Mouse (Mus musculus): ENCODE data around the gene Npr1. TPM values are rescaled to one million over a fixed set of nuclear protein-coding genes. Genes with fewer than 3 reads are reported as not detected.

Gene Npr1
- polyA plus RNA-seq (2017; shearing (Covaris generic)), result not detected

DNA sequence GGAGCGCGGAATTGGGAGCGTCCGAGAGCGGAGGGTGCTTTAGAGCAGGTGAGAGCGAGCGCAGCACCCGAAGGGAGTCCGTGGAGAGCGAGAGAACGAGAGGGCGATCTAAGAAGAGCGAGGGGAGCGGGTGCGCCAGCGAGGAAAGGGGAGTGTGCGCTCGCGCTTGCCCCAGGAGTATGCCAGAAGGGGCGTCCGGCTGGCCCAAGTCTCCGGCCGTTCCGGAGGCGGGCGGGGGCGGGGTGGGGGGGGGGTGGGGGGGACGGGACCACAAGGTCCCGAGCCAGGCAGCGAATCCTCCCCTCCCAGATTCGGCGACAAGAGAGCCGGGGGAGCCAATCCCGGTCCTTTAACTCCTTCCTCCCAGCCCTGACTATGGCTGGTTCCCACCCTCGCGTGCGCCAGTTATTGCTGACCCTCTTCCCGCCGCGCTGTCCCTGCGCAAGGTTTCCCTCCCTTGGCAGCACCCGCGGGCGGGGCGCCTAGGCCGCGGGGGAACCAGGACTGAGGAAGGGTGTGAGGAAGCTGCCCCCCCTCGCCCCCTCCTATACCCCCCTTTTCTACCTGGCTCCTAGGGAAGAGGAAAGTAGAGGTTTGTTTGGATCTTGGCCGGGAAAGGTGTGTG, at the start of gene Npr1:
Gene Npr1, minus strand, starts transcription at position 181 of the 625 bp plus-strand sequence.
- ATAC-seq, result peak; percentile 17

DNA sequence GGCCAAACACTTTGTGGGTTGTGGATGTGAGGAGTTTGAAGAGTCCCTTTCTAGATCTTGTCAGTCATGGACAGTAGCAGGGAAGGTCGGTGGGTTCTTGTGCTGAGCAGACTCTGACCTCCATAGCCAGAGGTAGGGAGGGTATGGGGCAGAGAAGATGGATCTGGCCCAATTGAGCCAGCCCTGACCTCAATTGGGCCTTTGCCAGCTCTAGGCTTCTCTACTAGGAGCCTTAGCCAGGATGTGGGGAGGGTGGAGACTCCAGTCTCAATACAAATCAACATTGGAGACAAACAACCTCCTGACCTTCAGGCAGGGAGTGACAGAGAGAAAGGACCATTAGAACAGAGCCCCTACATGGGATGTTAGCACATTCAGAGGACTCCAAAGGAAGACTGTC, 49.6 kb upstream of the Npr1 start:
- ATAC-seq, result peak; percentile 24

DNA sequence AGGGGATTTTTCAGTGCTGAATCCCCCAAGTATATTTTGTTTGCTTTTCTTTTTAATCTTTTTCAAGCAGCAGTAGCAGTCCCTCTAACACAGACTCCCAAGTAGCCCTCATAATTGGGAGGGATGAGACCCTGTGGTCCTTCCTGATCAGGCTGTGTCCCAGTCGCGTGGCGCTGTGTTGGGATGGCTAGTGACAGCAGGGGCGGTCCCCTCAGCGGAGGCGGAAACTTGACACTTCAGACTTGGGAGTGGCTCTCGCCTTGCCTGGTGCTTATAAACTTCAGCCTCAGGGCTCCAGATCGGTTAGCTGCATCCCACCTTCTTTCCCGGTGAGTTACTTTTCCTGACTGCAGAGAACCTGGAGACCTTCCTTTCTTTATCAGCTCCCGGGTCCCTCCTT, 49.0 kb upstream of the Npr1 start:
- peak; percentile 87 for ATAC-seq

DNA sequence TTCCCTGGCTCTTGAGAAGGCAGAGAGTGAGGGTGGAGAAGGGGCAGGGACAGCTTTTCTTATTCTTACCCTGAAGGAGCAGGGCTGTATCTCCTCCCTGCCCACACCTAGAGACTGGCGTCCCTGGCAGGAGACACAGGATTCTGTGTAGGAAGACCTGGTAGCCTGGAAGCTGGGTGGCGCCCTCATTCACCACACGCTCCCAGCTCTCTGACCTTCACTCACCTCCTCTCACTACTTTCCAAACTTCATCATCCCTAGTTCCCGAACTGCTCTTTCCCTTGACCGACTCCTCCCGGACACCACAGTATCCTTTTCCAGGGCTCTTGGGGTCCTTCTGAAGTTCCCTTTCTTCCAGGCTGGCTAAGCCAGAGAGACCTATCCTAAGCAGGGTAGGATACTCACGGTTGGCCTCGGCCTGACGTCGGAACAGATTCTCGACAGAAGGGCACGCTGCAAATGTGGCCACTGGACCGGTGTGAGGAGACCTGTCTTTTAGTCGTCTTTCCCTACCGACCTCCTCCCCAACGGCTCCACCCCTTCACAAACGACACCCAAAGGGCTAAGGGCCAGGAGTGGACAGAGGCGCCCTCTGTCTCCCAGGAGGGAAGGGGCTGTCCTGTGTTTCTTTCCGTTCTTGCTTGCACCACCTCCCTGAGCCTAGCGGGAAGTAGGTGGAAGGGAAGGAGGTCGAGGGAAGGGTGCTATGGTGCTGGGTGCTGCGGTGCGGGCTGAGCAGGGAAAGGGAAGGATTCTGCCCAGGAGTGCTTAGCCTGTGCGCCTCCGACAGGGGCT, 48.3 kb upstream of the Npr1 start, which contains the start of the genes S100a1 and S100a13:
Gene S100a1, minus strand, starts transcription at position 597 of the 795 bp plus-strand sequence.
Gene S100a13, plus strand, starts transcription at position 640 of the 795 bp plus-strand sequence.
- ATAC-seq, result peak; percentile 13

DNA sequence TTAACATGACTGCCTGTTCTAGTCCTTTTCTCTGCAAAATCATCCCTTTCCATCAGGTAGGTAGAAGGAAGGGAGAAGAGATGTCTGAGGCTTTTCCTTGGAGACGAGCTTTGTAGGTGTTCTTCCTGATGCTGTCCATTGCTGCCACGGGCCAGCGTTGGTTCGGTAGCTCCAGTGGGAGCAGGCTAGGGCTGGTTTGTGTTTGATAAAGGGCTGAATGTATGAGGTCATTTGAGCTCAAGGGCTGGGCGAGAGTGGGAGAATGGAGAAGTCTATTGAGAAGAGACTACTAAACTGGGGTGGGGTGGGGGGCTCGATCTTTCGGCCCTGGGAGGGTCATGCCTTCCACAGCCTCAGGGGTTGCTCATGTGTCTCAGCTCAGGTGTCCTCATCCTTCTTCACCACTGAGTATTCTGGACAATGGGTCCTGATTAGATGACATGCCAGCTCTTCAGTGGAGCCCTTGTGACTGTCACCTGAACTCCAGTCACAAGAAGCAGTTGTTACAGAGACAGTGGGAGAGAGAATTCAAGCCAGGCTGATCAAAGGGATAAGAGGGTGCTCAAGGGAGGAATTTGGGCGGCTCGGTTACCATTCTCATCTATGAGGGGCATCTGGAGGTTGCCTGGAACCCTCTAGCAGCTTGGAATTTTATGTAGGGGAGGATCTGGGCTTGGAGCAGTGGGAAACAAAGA, 47.4 kb upstream of the Npr1 start:
- no peak for ATAC-seq

DNA sequence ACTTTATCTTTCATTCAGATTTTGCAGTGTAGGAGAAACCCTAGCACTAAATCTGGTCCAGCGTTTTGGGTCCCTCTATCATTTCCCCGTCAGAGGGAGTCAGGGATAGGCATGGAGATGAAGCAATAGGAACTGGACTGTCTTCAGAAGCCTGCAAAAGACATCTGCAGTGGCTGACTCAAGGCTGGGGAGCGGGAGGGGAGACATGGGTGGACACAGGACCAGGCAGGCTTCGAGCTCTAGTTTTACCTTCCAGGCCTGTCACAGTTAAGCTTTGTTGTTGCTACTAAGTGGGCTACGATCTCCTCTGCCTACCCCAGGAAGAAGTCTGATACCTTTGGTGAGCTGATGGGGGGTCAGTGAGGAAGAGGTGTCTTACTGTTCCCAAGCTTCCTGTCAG, 46.6 kb upstream of the Npr1 start:
- ATAC-seq, result no peak

DNA sequence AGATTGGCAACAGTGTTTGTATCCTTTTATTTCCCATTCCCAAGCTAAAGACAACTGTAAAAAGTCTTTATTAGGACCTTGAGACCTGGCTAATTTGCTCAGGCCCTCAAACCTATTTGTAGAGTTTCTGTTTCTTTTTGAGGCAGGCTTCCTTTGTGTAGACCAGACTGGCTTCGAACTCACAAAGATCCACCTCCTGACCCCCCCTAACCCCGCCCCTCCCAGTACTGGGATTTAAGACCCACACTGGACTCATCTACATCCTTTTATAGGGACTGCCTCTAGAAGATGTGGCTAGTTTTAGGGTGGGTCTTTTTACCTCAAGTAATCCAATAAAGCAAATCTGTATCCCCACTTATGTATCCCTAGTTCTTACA, 44.1 kb upstream of the Npr1 start:
- ATAC-seq, result peak; percentile 27

DNA sequence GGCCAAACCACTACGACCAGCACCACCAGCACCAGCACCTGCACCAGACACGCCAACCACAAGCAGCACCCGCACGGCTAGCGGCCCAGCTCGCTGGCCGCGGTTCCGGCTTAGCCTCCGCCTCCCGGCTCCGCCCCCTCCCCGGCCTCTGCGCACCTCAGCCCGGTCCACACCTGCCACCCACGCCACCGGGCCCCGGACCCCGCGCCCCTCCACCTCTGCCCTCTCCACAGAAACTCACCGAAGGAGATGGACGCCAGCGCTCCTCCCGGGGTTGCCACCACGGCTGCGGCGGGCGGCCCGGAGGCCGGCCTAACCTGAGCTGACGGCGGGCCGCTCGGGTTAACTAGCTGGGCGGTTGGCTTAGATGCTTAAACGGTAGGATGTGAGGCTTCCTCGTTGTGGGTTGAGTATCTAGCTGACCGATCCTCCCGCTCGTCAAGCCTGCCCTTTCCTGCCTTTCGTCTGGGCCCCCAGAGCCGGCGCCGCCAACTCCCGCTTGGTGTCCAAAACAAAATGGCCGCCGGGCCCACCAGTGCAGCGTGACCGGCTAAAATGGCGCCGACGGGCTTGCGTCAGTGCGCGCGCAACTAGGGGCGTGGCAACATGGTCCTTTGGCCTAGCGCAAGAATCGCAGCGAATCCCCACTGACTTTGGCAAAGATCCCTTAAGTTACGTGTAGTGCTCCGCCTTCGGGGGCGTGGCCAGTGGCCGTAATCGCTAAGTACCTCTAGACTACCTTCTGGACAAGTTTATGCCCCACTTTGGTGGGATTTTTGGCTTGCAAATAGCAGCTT, 43.5 kb upstream of the Npr1 start, which contains the start of gene Chtop:
Gene Chtop, minus strand, starts transcription at position 549 of the 797 bp plus-strand sequence.
- peak; percentile 92 for ATAC-seq

DNA sequence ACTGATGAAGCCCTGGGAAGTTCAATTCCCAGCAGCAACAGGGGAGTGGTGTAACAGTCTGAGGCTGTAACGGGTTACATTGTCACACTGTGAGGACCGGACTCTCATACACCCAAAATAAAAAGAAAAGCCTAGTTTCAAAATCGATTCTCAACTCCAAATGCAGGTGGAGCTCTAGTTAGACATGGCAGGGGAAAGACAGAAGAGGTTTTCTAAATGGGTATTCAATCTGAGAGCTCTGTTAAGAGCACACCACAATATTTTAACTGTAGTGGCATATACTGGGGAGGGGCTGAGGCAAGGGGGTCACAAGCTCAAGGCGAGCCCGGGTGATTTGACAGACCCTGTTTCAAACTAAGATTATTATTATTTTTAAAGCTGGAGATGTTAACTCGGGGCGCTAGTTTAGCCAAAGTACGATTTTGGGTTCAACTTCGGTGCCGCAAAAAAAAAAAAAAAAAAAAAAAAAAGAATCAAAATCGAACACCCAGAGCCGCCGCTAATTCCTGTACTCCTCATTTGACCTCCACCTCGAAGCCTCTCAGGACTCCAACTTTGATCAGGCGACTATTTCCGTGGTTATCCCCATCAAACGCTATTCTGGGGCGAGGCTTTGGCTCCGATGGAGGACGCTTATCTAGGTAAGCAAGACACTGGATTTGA, 42.8 kb upstream of the Npr1 start:
- no peak for ATAC-seq

DNA sequence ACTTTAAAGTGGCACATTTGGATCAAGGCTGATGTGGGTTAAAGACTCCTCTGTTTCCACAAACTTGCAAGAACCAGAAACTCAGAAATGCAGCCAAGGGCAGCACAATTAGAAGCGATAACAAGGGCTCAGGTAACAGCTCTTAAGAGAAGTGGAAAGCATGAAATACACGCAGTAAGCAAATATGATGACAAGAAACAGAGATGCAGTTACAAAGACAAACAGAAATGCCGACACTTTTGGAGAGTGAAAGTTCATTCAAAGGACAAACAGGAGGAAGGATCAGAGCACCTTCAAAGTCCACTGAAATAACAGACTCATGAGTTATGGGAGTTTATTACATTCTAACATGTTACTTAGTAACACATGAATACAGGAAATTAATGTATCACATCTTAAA, 40.7 kb upstream of the Npr1 start:
- ATAC-seq, result no peak

DNA sequence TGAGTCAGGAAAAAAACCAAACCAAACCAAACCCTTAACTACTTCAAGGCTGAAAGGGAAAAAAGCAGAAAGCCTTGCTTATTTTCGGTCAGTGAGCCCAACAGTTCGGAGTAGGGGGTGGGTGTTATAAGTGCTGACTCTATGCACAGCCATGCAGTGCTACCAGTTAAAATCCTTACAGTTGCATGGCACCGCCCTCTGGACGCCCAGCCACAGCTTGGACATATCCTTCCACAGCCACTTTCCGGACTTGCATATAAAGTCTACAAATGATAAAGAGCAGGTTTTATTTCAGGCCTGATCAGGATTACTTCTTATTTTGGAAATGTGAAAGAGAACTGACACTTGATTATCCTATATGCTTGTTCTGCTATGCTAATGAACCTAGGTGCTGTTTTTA, 39.5 kb upstream of the Npr1 start:
- no peak for ATAC-seq

DNA sequence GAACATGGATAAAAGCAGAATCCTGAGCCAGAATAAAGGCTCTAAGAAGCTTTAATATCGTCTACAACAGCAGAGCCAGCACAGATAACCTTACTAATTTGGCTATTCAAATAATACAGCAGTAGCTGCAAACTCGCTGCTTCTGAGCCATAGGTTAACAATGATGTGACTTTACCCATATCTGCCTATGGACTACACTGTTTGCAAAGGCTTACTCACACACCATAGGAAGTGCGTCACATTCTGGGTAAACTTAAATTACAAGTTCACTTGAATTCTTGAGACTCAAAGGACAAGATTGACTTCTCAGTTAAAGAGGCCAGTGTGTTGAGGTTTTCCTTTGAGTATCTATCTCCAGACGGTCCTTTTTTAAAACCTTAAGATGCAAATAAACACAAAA, 37.8 kb upstream of the Npr1 start:
- ATAC-seq, result peak; percentile 29

DNA sequence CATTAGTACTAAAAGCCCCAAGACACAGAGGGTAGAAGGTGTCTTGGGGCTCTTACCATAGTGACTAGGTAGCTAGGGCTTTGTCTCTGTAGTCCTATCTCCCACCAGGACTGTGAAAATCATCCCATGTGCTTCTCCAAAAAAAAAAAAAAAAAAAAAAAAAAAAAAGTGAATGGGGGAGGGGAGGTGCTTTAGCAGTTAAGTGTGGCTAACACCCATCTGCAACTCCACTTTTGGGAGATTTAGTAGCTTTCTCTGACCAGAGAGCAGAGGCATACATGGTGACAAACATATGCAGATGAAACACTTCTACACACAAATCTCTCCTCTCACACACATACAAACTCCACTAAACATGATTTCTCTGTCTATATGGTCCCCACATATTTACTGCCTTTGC, 31.9 kb upstream of the Npr1 start:
- no peak for ATAC-seq

DNA sequence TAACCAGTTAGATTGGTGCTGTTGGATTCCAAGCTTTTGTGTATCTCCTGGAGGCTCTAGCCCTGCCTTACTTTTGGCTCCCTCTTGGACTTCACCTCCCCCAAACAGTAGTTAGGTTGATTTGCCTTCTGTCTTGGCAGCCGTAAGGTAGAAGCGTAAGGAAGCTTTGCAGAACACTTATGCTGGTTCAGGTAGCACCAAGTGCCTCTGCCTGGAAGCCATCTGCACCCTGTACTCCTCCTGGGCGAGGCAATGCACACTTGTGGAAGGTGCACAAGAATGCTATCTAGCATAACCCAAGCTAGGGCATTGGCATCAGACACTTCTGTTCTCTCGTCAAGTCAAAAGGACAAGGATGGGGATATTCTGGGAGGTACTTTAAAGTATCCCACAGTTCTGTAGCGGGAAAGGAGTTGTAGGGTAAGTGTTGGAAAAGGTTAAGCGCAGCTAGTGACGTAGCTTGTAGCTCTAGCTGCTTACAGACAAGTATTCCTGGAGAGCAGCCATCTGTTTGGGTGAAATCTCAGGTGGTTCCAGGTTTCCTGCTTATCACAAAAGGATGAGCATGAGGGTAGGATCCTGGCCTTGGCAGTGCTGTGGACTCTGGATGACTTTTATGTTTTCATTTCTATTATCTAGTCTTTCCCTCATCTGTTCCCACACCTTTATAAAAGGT, 30.3 kb upstream of the Npr1 start:
- ATAC-seq, result no peak

DNA sequence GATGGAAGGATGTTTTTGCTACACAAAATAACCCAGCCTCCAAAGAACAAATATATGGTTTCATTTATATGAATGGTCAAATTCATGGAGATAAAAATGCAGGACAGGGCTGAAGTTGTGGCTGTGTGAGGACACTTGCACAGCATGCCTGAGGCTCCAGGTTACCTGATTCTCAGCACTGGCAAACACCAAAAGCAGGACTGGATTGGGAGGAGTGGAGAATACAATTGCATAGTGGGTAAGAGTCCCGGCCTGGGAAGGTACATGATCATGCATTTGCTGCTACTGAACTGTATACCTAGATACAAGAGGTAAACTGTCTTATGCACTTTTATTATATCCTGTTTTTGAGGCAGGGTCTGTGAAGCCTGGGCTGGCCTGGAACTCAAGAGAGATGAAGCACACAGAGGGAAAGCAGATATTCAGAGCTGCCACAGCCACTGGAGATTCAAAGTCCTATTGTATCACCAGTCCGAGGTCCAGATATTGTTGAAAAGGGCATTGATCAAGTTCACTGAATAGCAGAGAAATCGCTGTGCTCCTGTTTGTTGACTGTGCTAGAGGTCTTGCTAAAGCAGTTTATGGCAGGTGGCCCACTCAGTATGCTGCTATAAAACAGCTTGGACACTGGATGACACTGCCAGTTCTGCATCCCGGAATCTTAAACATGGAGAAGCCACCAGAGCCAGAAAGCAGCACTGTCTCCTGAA, 28.3 kb upstream of the Npr1 start:
- no peak for ATAC-seq

DNA sequence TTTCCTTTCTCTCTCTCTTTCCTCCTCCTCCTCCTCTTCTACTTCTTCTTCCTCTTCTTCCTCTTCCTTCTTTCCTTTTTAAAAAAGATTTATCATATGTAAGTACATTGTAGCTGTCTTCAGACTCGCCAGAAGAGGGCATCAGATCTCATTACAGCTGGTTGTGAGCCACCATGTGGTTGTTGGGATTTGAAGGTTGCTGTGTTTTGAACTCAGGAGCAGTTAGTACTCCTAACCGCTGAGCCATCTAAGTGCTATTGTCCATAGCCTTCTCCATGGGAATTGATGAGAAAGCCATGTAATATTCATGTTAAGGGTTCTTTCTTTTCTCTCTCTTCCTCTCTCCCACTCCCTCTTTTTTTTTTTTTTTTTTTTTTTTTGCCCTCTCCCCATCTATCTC, 25.7 kb upstream of the Npr1 start:
- peak; percentile 43 for ATAC-seq

DNA sequence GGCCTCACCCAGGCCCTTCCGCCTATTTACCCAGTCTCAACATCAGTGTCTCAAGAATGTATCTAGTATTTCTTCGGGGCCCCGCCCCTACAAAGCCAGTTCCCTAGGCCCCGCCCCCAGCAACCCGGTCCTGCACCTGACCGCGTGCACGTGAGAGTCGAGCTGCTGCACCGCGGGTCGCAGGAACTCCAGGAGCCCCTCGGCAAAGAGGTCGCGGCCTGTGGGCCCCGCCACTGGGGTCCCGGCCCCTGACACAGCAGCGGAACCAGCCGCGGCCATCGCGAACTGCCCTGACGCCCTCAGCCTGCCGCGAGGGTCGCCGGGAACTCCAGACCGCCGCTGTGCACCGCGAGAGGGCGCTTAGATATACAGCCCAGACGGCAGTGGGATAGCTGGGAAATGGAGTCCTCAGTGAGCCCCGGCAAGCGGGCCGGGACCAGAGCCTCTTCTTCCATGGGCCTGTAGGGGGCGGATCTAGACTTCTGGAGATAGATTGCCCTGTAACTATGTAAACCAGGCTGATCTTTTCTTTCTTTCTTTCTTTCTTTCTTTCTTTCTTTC, 25.1 kb upstream of the Npr1 start, which contains the start of gene Snapin:
Gene Snapin, minus strand, starts transcription at position 338 of the 561 bp plus-strand sequence.
- peak; percentile 97 for ATAC-seq

DNA sequence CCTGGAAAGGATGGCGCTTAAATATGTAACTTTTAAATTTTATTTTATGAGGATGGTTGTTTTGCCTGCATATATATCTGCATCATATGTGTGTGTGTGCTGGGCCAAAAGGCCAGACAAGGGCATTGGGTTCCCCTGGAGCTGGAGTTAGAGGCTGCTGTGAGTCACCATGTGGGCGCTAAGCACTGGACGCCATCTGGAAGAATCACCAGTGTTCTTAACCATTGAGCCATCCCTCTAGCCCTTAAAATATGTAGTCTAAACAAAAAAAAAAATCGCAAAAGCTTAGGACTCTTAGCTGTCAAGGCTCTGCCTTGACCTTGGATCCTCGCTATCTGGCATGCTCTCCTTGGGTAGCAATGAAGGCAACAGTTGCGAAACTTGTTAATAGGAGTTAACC, 22.9 kb upstream of the Npr1 start:
- ATAC-seq, result no peak

DNA sequence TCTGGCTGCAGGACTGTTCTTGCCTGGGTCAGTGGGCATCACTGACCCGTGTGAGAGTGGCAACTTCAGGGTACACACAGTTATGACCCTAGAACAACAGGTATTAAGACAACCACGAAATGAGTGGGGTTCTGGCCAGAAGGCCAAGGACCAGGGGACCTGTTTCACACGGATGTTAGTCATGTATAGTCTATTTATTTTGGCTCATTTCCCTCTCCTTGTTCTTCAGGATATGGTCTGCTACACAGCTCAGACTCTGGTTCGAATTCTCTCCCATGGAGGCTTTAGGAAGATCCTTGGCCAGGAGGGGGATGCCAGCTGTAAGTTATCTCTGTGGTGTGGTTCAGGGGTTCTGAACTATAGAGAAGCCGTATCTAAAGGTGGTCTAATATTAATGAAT, 21.3 kb upstream of the Npr1 start:
- no peak for ATAC-seq
